Mouse (Mus musculus) mouse trophoblast stem cell (cell line): ENCODE measurements around the gene Ppargc1a.

Experiments used
- in situ Hi-C, 2 experiments: fragments of 300-500 bp; cut with MseI, MboI; formaldehyde crosslinking; loops; 2 replicates in 1 of 2; 3 replicates in 1 of 2; pipeline ENCODE4 v1.15.1; 2025

Gene Ppargc1a

DNA sequence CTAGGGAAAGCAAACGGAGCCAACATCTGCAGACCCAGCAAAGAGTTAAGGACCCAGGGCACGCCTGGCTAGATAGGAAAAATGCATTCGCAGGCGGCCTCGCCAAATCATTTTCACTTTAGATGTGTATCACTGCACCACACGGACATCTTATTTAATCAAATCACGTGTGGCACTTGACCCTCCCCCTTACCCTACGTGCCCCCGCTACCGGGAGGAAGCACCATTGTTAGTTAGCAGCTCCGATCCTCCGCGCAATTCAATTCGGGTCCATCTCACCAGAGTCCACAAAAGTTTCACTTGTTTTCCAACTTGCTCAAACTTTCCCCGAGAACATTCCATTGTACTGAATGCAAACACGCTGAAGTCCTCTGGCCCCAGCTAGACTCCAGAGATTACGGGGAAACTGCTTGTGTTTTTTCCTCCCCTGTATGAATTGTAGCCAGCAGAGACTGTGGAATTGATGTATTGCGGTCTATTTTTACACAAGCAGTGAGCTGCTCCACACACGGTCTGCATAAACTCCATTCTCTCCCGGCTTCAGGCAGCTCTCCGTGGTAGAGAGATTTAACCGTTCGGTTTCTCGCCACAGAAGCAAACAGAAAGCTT is 14.9 kb downstream of the Ppargc1a start:
- in situ Hi-C loops = no loop called here

DNA sequence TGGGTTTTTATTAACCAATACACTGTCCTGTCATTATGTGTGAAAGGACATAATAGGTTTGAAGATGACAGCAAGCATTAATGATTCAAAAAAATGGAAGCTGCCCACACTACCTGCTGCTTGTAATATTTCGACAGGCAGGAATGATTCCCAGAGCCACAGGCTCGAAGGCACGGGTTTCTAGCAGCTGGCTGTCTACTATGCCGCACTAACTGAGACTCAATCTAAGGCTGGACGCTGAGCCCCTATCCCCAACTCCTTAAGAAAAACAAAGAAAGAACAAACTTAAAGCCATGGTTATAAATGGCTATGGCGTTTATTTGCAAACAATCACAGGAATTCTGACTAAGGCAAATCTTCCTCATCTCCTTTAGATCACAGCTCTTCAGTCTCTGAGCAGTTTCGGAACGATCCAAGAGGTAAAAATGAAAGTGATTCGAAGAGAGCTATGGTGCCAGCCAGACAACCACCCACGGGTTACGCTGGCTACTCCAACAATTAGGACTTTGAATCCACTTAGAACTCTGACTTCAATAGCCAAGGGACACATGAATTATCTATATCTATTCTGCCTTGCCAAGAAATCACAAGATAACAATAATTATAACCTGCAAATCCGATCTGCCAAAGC is 15.6 kb downstream of the Ppargc1a start:
- in situ Hi-C loops = no loop called here

DNA sequence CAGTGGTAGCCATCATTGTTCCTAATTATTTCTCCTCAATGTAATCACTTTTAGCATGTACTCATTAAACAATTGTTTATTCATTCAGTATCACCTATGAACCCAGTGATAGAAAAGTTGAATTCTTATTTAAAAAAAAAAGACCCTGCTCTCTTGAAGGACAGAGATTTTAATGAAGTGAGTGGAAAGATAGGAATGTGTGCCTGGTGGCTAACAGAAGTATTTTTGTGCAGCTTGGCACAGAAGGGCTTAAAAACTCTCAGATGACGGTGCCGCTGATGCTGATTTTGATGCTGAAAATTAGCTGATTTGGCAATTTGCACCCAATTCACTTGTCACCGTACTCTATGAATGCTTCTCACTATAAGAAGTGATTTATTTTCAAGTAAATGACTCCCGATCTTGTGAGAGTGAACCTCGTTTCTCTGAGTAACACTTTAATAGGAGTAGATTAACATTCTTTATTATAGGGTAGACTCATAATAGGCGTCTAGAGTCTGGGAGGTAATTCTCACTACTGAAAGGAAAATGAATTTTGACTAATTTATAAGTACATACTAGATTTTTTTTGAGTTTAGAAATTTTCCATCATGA is 20.0 kb downstream of the Ppargc1a start:
- in situ Hi-C loops = no loop called here

DNA sequence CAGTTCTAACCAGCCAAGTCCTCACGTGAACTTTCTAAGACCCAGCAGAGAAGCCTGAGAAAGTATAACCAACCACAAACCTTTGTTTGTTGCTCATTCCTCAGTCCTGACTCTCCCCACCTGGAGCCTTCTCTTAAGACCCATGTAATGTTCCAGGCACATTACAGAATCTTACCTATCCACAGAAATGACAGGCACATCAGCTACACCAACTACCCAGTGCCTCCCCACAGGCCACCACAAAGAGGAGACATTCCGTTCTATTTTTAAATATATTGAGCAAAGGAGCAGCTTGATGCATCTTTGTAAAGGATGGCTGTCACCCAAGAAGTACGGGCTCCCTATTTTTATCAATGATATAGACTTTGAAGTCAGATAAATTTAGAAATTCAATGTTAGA is 20.7 kb downstream of the Ppargc1a start:
- in situ Hi-C loops = no loop called here

DNA sequence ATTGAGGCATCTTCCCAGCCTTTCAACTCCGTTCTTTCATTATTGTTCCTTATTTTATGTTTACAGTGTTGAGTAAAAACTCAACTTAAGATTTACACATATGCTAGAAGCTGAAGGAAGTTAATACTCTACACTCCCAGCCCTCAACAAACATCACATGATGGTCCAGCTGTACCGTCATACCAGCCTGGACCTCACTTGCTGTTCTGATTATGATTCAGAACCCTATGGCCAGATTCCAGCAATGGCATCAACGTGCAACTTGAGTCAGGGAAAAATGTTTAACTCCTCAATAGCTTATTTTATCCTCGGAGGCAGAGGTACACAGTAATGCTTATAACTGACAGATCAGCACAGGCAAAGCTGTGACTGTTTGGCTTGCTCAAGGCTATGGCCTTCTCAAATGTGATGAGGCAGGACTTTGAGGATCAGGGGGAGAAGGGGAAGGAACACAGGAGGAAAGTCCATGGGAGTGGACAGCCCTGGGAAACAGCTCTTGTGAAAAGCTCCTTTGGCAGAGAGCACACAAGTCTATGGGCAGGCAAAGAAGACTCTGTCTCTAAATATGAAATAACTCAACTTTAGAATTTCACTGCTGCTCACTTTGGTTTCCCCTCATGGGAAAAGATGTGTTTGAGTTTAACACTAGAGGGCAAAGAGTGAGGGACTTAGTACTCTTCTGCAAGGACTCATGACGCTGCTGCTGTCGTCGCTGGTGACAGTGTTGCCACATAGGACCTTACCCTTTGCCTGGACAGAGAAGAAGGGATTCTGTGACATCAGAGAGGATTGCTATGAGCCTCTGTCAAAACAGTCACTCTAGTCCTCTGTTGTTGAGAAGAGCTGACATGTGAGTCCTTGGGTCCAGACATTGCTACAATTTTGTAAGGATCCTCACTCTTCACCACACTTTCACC is 22.1 kb downstream of the Ppargc1a start:
- in situ Hi-C loops = no loop called here

DNA sequence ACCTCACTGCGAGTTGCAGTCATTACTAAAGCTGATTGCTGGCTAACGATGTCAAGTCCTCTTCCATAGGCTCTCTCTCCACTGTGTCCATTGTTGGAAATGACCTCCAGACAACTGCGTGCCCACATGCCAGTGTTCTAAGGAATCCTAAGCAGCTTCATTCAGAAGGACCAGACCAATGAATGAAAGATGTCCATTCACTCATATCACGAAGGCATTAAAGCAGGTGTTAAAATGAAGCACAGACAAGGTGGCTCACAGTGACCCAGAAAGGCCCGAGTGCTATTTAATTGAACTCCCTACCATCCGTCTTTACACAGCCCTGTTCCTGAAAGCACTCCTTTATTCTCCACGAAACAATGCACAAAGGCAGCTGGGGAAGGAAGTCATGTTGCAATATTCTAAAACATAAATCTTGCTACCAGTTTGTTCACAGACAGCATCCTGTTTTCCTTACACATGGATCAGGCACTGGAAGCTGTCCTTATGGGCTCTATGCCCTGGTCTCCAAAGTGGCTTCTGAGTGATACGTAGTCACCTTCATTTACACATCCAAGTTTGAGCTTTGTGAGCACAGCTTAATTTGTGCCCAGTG is 23.3 kb downstream of the Ppargc1a start:
- in situ Hi-C loops = no loop called here

DNA sequence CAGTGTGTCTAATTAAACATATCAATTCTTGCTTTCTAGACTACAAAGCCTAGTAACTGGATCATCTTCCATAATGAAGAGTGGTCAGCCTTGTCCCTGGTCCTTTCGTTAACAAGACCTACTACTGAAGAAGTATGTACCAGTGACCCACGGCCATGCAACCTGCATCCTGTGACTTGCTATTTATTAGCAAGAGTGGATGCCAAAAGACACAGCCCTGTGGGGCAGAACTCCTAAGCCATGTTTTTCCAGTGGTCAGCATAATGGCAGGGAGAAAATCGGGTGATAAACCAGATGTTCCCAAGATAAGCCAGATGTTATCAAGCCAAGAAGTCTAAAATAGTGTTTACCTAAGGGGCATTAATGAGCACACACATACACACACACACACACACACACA is 26.0 kb downstream of the Ppargc1a start:
- in situ Hi-C loops = no loop called here

DNA sequence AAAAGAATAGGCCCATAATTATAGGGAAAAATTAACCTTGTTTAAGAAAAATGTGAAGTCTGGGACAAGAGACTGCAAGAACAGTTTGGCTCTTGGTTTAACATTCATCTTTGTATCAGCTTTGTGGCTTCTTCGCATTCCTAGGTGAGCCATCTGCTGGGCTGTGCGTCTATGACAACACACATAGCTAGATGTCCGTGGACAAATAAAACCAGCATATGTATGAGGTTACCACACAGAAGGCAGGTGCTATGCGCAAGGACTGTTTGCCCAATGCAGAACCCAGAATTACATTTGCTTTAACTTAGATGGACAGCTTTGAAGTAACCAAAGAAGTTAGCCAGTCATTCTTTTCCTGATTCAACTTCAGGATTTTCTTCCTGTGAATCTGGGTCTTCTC is 26.7 kb downstream of the Ppargc1a start:
- in situ Hi-C loops = no loop called here

DNA sequence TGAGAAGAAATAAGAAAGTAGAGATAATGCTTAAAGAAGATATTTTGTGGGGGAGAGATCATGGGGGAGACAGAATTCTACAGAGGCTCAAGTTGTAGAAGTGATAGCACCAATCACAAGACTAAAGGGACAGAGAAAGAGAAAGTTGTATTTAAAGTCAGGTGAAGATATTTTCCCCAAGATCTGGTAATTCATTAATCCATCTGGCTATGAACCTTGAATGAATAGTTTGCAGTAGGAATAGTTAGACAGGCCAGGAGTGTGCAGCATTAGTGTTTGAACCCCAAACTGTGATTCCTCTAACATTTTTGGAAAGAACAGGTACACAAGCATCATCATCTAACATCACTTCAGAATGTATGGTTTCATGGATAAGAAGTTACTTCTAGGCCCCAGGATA is 28.0 kb downstream of the Ppargc1a start:
- in situ Hi-C loops = no loop called here

DNA sequence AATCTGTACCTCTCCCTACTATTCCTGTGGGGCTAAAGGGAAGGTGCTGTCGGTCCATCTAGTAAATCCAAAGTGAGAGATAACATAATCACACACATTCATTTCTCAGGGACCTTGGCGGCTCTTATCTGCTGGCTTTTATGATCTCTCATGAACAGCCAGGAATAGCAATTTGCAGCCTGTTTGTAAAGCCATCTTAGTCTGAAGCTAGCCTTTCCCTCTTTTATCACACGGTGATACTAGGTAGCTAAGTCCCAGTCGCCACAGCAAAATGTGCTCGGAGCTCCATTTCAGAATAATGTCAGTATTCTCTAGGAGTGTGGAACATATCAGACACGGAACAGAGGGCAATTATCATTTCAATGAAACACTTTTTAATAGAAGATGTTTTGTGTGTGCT is 29.2 kb downstream of the Ppargc1a start:
- in situ Hi-C loops = no loop called here

DNA sequence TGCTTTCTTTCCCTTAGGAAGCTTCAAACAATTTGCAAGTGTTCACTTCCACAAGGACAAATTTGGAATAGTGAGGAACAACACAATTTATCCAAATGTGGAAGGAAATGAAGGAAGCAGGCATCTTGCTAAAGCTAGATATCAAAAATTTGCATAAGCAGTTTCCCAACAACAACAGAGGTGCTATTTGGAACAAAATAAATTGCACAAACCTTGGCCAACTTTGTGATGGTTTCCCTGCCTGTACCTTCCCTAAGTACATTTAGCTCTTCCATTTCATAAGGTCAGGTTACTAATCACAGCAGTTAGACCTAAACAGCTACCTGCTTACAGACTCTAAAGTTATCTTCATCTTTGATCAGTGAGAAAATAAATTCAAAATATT is 29.9 kb downstream of the Ppargc1a start:
- in situ Hi-C loops = no loop called here

DNA sequence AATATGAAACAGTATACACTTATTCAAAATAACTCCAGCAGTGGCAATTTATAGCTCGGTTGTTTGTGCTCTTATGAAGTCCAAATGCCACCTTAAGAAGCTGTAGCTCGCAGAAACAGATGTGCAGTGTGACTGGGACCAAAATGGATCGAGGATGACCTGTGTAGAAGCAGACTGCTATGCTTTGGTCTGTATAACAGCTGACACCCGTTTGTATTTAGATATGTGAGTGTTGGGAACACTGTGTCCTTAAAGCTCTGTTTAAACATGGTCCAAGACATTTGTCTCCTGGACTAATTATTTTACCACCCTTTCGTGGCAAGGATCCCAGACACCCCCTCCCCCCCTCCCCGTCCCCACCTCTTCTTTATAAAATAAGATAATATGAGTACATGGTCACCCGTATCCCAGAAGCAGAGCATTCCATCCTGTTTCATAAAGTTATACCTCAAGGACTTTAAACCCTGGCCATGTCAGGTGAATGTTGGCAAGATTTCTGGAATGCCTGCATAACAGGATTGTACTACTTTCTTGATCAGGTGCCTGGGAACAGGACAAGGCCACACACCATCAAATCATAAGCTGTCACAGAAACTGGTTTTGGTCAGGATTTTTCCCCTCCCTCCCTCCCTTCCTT is 30.4 kb downstream of the Ppargc1a start:
- in situ Hi-C loops = no loop called here

DNA sequence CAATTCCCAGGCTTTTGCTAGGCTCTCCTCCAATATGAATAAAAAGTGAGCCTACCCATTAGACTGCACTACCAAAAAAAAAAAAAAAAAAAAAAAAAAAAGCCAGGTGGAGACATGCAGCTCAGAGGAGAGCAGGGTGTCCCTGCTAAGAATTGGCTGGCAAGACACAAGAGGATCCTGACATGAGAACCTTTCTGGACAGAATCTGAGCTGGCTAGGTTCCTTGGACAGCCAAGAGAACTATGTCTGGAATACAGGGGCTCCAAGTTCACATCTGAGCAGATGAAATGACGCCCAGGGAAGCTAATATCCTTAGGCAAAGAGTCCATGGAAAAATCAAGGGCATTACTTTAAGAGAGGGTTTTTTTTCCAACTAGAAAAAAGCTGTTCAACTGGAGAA is 33.1 kb downstream of the Ppargc1a start:
- in situ Hi-C loops = no loop called here

DNA sequence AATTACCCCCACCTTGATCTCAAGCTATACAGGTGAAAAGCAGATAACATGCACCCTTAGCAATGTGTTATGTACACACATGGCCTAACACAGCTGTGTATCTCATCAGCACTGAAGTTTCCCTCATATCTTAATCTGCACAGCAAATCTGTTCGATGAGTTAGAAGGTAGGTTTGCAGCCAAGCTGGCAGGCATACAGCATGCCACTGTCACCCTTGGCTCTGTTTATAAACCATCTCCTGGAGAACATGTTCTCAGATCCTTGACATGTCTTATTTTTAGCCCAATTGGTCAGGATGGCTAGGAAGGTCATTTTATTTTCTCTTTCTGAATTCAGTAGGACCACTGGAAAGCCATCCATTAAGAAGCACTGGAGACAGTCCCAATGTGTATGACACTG is 36.2 kb downstream of the Ppargc1a start:
- in situ Hi-C loops = no loop called here

DNA sequence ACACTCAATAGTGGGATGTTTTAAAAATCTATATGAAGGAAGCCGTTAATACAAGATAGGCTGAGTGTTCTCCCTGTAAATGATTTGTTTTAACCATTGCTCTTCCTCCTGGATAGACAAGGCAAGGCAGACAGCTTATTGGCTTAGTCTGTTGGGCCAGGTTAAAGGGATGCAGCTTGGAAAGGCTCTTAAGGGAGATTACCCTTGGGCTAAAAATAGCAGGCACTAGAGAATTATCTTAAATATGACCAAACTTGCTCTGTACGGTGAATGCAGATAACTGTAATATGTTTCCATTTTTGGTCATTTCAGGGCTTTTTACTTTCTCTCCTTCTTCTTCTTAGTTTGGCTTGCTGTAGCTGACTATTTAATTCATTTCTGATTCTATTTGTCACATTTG is 38.1 kb downstream of the Ppargc1a start:
- in situ Hi-C loops = no loop called here

DNA sequence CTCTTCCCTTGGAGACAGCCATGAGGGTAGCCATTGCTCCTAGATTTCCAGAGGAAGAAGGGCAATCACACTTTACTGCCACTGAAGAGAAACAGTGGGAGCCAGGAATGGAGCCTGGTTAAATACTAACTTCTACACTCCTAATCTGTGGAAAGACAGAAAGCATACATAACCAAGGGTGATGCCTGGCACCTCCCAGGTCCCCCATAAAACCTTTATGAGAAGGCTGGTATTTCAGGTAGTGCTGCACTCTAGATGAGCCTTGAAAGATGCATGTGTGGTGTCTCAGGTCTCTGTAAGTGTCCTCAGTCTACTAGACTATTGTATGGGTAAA is 39.4 kb downstream of the Ppargc1a start:
- in situ Hi-C loops = no loop called here

DNA sequence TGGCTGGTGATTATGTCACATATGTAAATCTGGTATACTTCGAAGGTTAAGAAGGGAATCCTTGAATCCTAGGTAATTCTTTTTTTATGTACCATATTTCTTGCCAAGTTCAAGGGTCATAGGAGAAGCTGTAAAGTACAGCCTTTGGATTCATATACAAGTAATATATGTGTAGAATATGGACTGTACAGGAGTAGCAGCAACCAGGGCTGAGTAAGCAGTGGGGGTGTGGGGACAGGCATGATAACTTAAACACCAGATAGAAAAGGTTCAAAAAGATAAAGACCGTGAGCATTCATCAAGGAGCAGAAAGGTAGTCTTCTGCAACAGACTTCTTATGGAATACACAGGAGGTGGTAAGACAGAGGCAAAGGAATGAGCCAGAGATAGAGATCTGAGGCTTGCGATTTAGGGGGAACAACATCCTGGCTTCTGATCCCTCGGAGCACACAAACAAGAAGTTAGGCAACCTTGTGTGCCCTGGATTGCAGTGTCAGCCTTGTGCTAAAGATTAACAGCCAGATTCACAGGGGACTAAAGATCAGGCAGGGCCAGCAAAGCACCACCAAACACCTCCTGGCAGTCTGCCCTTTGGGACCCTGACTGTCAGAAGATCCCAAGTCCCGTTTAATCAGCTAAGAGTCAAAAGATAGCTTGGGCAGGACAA is 39.9 kb downstream of the Ppargc1a start:
- in situ Hi-C loops = no loop called here

DNA sequence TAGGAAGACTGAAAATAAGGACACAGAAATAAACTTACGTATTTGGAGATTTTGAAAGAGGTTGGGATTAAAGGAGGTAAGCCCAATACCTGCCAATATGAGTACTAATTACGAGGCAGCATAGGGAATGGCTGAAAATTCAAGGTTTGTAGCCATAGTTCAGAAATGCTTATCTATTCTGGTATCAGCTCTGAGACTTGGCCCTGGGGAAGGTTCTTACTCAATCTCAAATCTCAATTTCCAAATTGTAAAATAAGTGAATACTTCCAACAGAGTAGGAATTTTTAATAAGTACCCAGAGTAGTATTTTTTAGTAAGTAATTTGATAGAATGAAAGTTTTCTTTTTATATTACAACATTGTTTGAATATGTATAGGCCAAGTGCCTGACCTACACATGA is 41.7 kb downstream of the Ppargc1a start:
- in situ Hi-C loops = no loop called here

DNA sequence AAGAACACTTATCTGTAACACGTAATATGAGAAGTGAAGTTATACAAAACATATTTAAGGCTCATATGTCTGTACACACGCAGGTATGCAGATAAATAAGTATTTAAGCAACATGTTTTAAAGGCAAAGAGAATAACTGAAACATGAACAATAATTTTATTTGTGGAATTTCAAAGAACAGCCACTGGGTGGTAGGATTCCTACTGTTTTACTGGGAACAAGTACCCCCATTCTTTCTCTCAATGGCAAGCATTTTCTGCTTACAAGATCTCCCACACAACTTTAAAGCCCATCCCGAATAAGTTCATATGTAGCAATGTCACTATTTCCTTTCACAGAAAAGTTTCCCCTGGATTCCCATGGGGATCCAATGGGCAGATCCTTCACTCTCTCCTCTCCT is 46.7 kb downstream of the Ppargc1a start:
- in situ Hi-C loops = no loop called here

DNA sequence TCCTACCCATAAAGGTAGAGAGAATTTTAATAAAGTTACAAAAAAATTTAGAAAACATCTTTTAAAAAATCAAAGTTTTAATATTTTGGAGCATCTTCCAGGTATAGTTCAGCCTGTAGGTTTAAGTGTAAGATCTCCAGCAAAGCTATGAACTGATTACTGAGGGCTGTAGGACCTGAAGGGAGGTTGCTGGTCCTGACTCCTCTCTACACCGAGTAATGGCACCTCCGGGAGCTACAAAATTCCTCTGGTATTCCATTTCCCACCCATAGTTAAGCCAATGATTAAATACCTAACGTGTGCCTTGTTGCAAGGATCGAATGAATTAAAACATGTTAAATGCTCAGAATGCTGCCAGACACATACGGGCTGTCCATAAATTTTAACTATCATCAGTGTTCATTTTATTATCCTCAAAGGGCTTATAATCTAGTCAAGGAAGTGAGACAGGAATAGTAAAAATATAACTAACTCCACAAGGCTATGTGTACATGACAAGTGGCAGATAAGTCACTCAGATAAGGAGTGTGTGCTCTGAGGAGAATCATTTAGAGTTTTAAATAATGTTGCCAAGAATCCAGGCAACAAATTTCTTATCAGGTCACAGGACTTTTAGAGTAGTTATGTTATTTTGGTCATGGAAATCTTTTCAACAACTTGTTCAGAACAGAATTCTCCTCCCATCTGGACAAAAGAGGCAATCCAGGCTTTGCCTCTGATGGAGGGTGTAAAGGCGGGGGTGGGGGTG is 49.9 kb downstream of the Ppargc1a start:
- in situ Hi-C loops = no loop called here

DNA sequence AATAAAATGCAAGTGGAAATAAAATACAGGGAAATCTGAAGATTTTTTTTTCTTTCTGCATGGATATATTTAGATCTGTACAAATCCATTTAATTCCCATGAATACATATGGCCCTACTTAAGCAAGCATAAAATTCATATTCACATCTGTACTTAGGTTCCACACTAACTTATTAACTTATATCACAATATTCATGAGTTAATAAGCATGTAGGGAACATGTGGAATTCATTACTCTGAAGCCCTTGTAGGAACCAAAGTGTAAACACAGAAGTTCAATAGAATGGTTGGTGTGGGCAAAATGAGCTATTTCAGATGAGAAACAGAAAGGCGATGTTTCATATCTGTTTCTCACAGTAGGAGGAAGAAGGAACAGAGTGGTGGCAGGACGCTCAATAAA is 62.9 kb downstream of the Ppargc1a start:
- in situ Hi-C loops = no loop called here
